Mouse (Mus musculus) megakaryocyte, embryonic 14.5 days (primary cell): ENCODE measurements at regions not wholly inside any gene's neighbourhood (a gene's known extent, or its start where the extent isn't known, plus 50 kb on each side); places are given as distances from the start of the nearest gene placed in this dataset.

ENCODE experiments used
- FLI1 ChIP-seq: IDR thresholded peaks from 2 replicates; pipeline ENCODE4 v1.6.1; 2012; ENCODE audit warnings: low read length, inconsistent platforms, mixed read lengths
- GATA1 ChIP-seq: IDR thresholded peaks from 3 replicates; pipeline ENCODE4 v1.6.1; 2012; ENCODE audit warnings: mixed read lengths, low read length, inconsistent platforms, borderline replicate concordance

DNA sequence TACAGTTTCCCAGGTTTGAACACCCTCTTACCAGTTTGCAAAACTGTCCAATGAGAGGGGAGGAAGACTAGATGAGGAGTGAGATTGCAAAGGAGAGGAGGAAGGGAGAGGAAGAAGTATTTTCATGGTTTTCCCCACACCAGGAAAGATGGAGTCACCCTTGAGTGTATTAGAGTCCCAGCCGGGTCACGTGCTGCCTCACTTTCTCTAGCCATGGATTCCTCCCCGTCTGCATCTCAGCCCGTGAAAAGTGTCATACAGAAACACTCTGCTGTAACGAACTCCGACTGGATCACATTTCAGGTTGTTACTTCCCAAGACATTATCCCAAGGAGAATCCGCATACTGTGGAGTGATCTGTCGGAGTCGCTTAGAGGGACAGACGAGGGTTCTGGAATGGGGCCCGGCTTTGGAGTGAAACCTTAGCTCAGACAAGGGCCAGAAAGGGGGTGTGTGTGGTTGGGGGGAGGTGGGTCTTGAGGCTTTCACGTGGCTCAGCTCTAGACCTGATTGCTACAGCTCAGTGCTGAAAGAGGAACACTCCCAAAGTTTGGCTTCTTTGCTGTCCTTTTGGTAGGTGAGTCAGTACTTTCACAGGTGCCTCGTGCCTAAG, 75.3 kb upstream of the Smim23 start:
- TF ChIP-seq GATA1 (no peak), FLI1 (no peak)
